Mouse (Mus musculus): ENCODE results near the gene Prr19.
"Not testable (repeated sequence)": the region's sequence is repeated elsewhere in the genome, so short reads cannot be mapped to it uniquely, and the experiment has no call there.

Gene Prr19

GRCm38 (mm10) chr7:25322058-25322484, 20.9 kb downstream of the Prr19 start:
- DNase-seq (ENCODE audit: low read depth, low spot score) = no peak

DNA sequence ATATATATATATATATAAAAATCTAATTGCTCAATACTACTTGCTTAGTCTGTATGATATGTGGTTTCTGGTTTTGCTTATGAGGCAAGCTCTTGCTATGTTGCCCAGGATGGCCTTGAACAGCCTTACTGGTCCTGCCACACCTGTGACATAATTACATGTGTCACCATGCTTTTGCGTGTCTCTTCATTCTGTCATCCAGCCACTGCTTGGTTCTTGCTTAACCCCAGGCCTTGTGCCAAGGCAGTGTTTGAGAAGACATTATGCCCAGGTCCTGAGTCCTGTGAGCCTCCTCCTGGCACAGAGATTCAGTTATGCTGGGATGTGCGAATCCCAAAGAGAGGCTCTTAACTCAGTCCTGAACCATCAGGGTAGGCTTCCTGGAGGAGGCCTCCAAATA, 22.0 kb downstream of the Prr19 start:
- no peak for DNase-seq (ENCODE audit: low read depth, low spot score)

DNA sequence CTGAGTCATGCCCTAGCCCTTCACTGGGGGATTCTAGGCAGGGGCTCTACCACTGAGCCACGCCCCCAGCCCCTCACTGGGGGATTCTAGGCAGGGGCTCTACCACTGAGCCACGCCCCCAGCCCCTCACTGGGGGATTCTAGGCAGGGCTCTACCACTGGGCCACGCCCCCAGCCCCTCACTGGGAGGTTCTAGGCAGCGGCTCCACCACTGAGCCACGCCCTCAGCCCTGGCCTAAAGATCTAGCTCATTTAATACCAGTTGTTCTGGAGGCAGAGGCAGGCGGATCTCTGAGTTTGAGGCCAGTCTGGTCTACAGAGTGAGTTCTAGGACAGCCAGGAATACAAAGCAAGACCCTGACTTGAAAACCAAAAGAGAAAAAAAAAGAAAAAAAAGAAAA, 24.2 kb downstream of the Prr19 start:
- DNase-seq (ENCODE audit: low read depth, low spot score) = not testable (repeated sequence)

DNA sequence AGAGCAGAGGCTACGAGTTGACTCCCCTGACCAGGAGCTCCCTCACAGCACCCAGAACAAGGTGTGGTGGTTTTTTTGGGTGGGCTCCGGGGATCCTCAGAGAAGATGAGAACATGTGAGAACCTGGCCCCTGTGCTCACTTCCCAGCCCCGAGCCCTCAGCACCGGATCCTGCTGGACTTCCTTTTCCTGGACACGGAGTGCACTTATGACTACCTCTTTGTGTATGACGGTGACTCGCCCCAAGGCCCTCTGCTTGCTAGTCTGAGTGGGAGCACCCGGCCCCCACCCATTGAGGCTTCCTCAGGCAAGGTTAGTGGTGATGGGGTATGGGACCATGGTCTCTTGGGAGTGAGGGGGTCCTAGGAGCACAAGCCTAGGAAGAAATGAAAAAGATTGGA, 25.0 kb downstream of the Prr19 start:
- no peak for DNase-seq (ENCODE audit: low read depth, low spot score)

DNA sequence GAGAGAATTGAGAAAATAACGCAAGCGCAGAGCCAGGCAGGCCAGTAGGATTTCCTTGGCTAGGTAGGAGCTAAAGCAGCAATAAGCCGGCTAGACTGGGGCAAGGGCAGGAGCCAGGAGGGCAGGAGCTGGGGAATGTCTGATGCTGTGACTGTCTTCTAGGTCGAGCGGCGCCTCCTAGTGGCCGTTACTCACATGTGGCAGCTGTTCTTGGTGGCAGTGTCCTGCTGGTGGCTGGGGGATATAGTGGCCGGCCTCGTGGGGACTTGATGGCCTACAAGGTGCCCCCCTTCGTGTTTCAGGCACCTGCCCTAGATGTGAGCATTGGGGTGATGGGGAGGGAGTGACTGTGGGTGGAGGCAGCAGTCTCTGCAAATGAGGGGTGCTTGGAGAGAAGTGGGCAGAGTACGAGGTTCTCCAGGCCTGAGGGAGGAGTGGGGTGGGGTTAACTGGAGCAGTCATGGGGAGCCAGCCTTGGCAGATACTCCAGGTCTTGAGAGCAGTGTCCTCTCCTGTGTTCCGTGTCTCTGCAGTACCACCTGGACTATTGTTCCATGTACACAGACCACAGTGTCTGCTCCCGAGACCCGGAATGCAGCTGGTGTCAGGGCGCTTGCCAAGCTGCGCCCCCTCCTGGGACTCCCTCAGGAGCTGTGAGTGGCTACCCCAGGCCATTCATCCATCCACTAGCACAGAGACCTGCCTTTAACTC, 32.5 kb downstream of the Prr19 start:
- peak; percentile 54 for DNase-seq (ENCODE audit: low read depth, low spot score)

- no peak for DNase-seq (ENCODE audit: low read depth, low spot score)
These were observed 33.3 kb downstream of the Prr19 start for GRCm38 (mm10) chr7:25334472-25334871.

DNA sequence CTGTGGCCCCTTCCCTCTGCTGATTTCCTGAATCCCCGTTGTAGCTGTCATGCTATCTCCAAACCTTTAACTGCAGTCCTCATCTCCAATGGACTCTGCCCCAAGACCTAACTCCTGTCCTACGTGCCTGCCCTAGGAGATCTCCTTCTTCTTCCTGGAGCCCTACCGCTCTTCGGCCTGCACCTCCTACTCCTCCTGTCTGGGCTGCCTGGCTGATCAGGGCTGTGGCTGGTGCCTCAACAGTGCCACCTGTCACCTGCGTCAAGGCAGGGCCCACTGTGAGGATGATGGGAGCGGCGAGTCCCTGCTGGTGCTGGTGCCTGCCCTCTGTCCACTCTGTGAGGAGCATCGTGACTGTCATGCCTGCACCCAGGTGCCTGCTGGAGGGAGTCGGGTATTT, 38.1 kb downstream of the Prr19 start:
- no peak for DNase-seq (ENCODE audit: low read depth, low spot score)

DNA sequence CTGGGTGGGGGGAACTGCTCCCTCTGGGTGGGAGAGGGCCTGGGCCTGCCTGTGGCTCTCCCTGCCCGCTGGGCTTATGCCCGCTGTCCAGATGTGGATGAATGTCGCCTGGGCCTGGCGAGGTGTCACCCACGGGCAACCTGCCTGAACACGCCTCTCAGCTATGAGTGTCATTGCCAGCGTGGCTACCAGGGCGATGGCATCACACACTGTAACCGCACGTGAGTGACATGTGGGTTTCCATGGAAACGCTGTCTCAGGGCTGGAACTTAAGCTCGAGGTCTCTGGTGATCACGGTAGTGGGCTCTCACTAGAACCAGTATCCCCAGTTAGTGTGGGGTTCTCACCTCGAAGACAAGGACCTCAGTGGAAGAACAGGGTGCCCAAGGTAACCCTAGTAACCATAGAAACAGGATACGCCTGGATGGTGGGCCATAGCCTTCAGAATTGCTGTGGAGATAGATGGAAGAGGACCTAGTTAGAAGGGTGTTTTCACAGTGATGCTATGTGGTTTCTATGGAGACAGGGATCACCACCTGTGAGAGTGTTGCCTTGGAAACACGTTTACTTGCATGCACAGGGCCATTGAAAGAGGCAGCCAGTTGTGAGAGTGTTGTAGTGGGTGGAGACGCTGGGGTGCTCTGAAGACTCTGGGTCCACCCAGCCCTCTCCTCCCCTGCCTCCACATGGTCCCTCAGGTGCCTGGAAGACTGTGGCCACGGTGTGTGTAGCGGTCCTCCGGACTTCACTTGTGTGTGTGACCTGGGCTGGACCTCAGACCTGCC, 40.0 kb downstream of the Prr19 start:
- DNase-seq (ENCODE audit: low read depth, low spot score) = no peak

DNA sequence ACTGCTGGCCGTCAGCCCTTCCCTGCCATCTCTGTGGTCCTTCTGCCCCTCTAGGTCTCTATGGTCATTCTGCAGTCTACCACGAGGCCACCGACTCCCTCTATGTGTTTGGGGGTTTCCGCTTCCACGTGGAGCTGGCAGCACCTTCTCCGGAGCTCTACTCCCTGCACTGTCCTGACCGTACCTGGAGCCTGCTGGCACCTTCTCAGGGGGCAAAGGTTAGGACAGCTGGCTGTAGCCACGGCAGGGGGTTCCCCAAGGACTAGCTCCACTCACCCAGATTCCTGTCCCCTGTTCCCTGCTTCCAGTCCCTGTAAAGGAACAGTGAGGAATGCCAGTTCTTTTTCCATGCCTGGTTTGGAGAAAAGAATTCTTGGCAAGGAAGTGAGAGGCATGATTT, 47.6 kb downstream of the Prr19 start:
- DNase-seq (ENCODE audit: low read depth, low spot score) = no peak
